Mouse (Mus musculus): ENCODE data around the gene Smarcd3.

DNA sequence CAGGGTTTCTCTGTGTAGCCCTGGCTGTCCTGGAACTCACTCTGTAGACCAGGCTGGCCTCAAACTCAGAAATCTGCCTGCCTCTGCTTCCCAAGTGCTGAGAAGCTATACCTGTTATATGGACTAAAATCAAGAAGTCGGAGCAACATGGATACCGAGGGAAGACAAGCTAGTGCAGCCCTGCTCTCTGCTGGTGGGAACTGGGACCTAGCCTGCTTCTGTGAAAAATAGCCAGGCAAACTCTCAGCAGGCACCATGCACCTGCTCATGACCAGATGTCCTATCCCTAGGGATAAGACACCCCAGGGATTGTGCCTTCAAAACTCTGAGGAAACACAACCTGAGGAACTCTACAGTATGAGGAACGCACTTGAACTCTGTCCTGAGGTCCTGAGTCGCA lies 12.8 kb upstream of the Smarcd3 start:
- no peak for TF ChIP-seq CTCF (IDR thresholded peaks at IDR 0.05; ENCODE audit: extremely low read depth, insufficient read length, insufficient replicate concordance, low read depth, low read length)
- TF ChIP-seq POLR2A (IDR thresholded peaks at IDR 0.05; ENCODE audit: low read depth, low read length): no peak
